Mouse (Mus musculus) c-Kit-positive CD71-positive TER-119-positive erythroid progenitor cells, embryonic 14.5 days (primary cell): ENCODE data around the gene Gm20388.
A peak's percentile ranks its signal among the peaks of the same experiment; 100 is the strongest.
"Not testable (repeated sequence)": the region's sequence is repeated elsewhere in the genome, so short reads cannot be mapped to it uniquely, and the experiment has no call there.

Experiments
- DNase-seq: peaks from one replicate; pipeline ENCODE4 v3.0.0-alpha.2; 2013; ENCODE audit warnings: low spot score

Gene Gm20388

GRCm38 (mm10) chr8:123797928-123798327 lies 3887.3 kb downstream of the Gm20388 start:
- DNase-seq, result peak; percentile 72

DNA sequence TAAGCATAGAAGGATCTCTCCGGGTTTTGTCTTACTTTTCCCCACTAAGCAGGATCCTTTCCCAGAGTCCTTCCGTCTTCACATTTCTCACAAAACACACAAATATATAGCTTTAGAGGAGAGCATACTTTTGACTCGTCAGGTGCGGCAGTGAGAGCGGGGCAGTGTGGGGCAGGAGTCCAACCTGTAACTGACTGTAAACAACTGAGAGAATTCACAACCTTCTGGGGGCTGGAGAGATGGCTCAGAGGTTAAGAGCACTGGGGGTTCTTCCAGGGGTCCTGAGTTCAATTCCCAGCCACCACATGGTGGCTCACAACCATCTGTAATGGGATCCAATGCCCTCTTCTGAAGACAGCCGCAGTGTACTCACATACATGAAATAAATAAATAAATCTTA lies 3888.8 kb downstream of the Gm20388 start:
- DNase-seq, result no peak

DNA sequence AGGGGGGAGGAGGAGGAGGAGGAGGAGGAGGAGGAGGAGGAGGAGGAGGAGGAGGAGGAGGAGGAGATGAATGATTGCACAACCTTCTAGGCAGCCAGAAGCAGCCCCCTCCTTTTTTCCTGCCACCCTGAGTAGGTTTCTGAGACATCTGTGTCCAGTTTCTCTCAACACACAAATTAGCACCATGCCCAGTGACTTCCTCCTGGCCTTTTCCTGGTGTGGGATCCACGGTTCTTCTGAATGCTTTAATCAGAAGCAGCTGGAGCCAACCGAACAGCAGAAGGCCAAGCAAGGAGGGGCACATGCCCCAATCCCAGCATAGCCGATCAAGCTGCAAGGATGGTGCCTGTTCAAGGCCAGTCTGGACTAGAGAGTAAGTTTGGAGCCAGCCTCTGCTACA lies 3889.2 kb downstream of the Gm20388 start:
- DNase-seq, result no peak

GRCm38 (mm10) chr8:123800867-123801266 lies 3890.2 kb downstream of the Gm20388 start:
- DNase-seq, result no peak

DNA sequence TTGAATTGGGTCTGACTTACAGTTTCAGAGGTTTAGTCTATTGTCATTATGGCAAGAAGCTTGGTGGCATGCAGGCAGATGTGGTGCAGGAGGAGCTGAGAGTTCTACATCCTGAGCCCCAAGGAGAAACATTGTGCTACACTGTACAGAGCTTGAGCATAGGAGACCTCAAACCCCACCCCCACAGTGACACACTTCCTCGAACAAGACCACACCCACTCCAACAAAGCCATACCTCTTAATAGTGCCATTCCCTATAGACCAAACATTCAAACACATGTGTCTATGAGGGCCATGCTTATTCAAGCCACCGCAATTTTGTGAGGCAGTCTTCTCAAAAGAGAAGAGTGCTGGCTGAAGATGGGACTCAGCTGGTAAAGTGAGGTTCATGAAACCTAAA lies 3890.9 kb downstream of the Gm20388 start:
- DNase-seq, result no peak

- DNase-seq, result no peak
Observed at GRCm38 (mm10) chr8:123803639-123804038, 3893.0 kb downstream of the Gm20388 start.

GRCm38 (mm10) chr8:123804586-123804985 lies 3893.9 kb downstream of the Gm20388 start:
- no peak for DNase-seq

- no peak for DNase-seq
Observed at GRCm38 (mm10) chr8:123805209-123805717, 3894.6 kb downstream of the Gm20388 start.

GRCm38 (mm10) chr8:123805718-123806373 lies 3895.2 kb downstream of the Gm20388 start, which contains the start of gene Rab4a:
Gene Rab4a (plus strand): TSS chr8:123805985.
- DNase-seq, result no peak

DNA sequence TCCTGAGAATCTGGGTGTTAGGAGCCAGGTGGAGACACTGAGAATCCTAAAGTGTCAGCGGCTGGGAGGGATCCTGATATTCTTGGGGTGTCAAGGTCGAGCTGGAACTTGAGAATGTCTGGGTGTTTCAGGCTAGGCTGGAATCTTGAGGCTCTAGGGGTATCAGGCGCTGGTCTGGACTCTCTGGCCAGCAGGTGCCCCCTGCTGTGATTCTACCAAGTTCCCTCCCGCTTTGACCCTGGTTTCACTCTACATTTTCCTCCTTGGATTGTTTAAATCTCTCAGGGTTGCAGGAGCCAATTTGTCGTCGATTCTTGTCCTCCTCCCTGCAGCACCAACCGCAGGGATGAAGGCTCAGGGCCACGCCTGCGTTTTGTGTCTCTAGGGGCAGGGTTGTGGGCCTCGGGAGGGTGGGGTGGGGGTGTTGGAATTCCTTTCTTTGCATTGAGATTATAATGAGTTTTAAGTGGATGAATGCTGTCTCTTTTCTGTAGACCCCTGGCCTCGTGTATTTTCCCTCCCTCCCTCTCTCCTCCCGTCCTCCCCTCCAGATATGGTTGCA lies 3895.8 kb downstream of the Gm20388 start:
- no peak for DNase-seq

DNA sequence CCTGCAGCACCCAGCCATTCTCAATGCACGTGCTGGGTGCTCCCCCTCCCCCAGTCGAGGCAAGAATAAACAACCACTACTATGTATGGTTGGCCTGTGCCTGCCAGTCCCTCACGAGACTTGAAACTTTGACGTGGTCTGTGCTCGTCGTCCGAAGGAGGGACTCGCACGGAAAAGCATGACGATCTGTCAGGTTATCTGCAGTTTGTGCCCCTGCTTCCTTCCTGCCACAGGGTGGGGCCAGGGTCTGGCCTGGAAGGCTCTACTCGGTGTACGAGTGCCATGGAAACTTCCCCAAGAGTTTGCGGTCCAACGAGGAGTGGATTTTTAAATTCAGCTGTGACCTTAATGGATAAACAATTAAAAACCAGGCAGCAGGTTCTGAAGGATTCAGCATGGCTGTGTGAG lies 3896.4 kb downstream of the Gm20388 start:
- DNase-seq, result no peak

DNA sequence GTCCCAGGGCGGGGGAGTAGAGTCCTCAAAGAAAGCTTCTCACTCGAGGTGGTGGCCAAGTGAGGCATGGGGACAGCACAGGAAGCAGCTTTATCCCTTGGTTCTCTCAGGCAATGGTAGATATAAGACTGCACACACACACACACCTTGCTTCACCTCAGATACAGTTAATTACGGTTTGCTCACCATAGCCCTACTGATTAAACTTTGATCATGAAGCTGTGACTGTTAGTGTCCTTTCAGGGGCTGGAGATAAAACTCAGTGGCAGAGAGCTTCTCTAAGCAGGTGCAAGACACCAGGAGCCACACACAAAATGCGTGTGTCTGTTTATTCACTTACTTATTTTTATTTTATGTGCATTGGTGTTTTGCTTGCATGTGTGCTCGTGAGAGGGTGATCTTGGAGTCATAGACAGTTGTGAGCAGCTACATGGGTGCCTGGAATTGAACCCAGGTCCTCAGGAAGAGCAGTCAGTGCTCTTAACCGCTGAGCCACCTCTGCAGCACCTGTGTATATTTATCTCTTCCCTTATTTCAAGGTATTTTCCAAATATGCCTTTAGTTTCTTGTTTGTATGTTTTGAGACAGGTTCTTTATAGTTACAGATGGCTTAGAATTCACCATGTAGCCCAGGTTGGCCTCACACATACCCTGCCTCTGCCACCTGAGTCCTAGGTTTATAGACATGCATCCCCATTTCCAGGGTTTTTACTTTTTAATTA lies 3897.4 kb downstream of the Gm20388 start:
- DNase-seq, result no peak

DNA sequence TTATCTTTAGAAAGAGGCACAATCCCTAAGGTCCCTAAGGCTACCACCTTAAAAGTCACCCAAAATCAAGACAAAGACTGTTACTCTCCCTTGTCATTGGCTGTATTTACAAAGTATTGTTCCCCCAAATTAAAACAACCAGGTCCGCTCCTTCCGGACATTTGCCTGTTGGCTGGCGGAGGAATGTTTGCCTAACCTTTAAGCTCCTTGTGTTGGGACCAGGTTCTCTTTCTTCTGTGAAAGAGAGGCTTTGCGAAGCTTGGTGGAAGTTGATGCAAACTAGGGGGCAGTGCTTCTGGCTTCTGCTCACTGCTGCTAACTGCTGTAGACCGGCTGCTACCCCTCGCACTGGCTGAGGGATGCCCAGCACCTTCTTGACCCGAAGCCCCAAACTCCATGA lies 3898.0 kb downstream of the Gm20388 start:
- DNase-seq, result no peak

DNA sequence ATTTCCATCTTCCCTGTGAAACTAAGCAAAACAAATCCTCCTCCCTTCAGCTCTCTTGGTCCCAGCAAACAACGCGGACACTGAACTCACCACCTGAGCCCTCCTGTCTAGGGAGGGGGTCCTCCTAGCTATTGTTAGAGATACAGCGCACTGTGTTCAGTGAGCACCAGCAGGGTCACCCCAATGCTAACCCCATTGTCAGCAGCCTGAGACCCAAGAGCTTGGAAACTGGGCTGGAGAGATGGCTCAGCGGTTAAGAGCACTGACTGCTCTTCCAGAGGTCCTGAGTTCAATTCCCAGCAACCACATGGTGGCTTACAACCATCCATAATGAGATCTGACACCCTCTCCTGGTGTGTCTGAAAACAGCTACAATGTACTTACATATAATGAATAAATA lies 3898.7 kb downstream of the Gm20388 start:
- not testable (repeated sequence) for DNase-seq

DNA sequence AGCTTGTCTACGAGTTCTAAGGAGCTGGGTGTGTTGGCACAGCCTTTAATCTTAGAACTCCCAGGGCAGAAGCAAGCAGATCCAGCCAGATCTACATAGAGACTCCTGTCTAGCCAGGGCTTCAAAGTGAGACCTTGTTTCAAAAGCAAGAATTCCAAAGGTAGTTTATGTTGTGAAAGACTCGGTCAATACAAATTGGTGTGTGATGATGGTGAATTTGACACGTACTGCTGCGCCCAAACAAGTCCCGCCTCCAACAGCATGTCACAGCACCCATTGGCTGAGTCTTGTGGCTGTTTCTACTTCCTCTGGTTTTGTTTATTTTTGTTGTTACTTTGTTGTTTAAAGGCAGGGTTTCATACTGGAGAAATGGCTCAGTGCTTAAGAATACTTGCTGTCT lies 3901.6 kb downstream of the Gm20388 start:
- DNase-seq, result no peak

- no peak for DNase-seq
Observed at GRCm38 (mm10) chr8:123813173-123813891, 3902.7 kb downstream of the Gm20388 start.

- DNase-seq, result no peak
Observed at GRCm38 (mm10) chr8:123813892-123814266, 3903.2 kb downstream of the Gm20388 start.

DNA sequence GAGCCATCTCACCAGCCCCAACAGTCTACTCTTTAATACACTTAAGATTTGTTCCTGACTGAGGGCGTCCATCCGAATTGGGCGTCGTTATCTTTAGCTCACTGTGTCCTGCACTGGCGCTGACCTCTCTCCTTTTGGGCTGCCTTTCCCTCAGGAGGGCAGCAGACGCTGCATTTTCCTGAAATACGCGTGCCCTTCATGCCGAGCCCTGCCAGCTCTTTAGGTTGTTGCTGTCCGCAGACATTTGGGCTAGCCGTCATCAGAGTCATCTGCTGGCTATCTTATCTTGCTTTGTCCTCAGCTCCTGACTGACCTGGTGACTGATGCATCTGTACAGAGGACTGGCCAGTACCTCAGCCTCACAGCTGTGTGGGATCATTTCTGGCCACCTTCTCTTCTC lies 3904.7 kb downstream of the Gm20388 start:
- DNase-seq, result no peak

DNA sequence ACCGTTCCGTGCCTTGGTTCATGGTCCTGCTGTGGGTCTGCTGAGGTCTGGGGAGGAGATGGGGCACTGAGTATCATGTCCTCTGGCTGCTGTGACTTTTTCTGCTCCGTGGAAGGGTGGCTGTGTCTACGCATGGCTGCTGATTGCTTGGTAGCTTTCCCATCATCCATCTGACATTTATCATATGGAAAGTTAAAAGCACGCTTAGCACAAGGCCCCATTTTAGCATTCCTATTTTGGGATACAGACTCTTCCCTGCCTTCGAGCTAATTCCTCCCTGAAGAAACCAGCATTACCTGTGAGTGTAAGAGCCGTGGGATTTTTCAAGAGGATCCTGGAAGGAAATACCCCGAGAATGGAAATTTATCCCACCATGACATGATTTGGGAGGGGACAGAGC lies 3906.3 kb downstream of the Gm20388 start:
- no peak for DNase-seq

- DNase-seq, result no peak
Observed at GRCm38 (mm10) chr8:123817747-123818146, 3907.1 kb downstream of the Gm20388 start.

- DNase-seq, result no peak
Observed at GRCm38 (mm10) chr8:123819683-123820610, 3909.3 kb downstream of the Gm20388 start.
